Mouse (Mus musculus) heart, postnatal 4 days (tissue): ENCODE results near the gene Cmya5. TPM values are rescaled to one million over a fixed set of nuclear protein-coding genes. Genes with fewer than 3 reads are reported as not detected.
A peak's percentile ranks its signal among the peaks of the same experiment; 100 is the strongest.

Experiments
- DNase-seq: peaks from one replicate; pipeline ENCODE4 v3.0.0; 2021
- total RNA-seq, 2 experiments: library from RNA; stranded (reverse); gene quantifications; 2 replicates each; pipeline ENCODE4 v1.2.3; 2021

Gene Cmya5
- total RNA-seq, 2 experiments from 2014 or later, result 76.0 to 82.2 TPM

DNA sequence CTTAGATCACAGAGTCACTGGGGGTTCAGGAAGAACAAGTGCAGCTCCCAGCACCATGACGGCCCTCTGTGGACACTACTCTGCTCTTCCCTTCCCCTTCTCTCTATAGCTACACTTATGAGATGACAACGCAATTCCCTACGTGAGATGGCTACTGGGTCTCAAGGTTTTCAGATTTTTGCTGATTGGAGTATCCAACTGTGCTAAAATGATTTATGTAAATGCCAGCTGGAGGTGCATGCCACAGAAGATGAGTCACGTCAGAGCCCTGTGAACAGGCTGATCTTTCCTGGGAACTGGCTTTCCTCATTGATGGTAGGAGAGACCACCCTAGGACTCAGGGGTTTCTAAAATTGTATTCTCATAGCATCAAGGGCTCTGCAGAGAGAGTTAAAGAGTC lies 83.2 kb downstream of the Cmya5 start:
- no peak for DNase-seq

DNA sequence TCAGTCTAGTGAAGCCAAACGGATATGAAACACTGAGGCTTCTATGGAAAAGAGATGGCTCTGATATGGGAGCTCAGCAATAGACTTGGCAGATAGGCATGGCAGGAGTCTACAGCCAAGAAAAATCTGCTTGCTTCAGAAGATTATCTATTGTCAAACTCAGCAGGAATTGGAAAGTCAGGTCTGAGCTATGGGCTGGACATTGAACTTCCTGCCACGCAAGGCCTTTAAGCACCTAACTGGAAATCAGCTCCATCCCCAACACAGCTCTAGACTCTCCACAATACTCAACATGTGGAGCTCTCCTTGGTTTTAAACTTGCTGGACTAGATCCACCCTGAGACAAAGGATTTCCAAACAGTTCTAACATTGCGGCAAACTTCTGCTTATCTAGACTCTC lies 84.1 kb downstream of the Cmya5 start:
- DNase-seq, result no peak

DNA sequence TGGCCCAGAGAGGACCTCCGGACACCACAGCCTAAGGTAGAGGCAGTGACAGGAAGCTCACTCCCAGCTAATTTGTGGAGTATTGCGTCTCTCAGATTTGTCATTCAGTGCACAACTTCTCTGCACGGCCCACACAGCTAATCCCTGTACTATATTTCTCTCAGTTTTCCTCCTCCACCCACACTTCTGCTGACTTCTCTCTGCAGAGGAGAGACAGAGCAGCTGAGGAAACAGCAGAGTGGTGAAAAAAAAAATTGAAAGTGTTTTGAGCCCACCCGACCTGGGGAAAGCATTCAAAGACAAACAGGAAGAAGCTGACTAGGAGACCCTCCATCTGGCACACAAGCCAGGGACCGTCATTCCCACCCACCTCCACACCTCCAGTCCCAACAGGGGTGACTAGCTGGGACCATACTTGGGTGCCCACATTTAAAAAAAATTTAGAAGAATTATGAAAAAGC lies 85.9 kb downstream of the Cmya5 start:
- no peak for DNase-seq

DNA sequence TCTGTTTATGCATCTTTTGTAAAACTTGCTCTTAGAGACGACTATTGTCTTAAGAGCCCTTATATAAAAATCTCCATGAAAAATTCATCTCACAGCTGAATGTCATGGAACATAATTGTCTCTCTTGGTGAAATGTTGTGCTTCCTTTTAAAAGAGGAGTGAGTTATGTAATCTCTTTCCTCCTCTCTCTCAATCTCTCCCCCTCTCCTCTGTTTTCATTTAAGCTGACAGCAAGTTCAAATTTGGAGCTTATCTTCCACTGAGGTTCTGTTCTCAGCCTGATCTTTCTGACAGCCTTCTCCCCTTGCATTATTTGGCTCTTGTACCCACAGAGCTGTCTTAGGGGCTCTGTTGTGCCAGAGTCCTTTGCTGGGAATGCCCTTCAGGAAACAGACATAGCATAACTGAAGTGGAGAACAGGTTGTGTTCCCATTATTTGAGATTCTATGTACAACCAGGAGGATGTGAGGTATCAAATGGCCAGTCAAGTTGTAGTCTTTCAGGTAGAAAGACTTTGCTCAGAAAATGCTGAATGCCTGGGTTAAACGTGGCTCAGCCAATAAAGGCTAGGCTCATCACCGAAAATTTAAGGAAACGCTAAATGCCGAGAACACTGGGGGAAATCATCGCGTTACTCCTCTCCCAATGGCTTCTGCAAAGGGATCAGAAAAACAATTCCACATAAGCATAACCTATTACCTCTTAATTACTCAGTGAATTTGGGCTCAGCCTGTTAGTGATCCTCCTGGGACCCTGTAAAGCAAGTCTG lies 86.8 kb downstream of the Cmya5 start:
- DNase-seq, result no peak

DNA sequence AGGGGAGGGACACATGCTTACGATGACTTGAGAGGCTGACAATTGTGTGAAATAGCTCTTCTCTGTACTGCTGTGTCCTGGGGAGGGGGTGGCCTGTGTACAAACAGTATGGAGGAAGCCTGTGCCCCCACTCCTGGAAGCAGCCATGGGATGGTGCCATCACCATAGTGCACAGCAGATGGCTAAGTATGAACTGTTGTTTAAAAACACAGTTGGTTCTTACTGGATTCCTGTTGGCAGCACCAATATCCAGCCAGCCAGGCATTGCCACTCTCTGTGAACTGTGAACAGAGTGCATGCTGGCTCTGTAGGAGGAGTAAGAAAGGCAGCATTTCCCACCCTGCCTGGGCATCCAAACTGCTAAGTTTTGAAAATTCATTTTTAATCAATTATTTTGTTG lies 88.4 kb downstream of the Cmya5 start:
- no peak for DNase-seq

DNA sequence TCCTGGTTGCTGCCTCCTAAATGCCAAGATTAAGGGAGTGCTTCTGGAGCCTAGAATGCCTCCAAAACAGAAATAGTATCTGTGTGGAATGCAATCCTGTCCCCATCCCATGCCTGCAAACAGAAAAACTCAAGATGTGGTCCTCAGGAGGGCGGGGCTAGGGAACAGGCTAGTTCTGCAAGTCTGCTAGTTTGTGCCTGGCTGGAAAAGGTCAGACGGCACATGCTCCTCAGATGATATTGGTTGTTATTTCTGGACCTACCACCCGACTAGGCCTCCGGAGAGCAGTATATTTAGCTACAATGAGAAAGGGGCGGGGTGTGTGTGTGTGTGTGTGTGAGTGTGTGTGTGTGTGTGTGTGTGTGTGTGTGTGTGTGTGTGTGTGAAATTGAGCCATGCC lies 93.0 kb downstream of the Cmya5 start:
- DNase-seq, result peak; percentile 58

DNA sequence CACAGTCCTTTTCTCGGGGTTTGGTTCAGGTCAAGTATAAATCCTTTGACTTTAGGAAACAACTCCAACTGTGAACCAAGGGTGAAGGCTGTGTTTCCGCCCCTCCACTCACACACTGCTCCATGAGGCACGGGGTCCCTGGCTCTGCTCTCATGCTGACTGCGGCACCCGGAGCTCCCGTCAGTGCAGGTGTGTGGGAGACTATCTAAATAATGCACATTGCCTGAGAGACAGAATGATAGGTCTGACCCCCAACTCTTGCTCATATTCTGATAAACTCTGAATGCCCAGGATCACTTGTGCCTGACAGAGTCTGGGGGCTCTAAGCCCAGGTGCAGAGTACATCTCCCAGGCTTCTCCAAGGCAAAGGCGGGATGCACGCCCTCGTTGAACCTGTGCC lies 103.5 kb downstream of the Cmya5 start:
- no peak for DNase-seq

DNA sequence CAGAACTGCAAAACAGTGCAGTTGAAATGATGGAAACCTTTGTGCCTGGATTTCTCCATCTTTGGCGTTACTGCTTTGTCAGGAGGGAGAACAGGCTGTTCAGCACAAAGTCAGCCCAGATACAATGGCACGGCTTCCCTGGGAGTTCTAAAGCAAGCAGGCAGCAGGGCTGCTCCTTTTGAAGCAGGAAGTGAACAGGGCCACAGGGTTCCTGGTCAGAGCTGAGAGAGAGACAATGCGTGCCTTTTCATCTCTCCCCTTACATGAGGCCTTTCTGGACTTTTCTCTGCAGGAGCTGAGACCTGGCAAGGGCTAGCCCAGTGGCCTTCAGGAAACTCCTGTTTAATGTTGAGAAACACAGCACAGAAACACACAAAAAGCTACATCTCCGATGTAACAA lies 108.3 kb downstream of the Cmya5 start:
- no peak for DNase-seq

DNA sequence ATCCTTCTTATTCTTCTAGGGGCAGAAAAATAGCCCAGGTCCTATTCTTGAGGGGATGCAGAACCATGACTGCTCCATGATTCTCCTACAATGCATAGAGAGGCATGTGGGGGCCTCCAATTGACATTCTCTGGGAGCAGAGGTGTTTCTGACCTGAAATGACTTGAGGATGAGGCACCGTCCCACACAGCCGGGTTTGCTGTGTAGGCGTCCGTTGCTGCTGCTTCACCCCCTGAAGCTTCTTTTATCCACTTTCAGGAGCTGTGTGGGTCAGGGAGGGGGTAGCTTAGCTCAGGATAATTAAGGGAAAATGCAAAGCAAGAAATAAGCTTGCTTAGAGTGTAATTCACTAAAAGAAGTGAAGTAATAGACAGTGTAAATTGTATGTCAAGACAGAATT lies 115.2 kb downstream of the Cmya5 start:
- no peak for DNase-seq

DNA sequence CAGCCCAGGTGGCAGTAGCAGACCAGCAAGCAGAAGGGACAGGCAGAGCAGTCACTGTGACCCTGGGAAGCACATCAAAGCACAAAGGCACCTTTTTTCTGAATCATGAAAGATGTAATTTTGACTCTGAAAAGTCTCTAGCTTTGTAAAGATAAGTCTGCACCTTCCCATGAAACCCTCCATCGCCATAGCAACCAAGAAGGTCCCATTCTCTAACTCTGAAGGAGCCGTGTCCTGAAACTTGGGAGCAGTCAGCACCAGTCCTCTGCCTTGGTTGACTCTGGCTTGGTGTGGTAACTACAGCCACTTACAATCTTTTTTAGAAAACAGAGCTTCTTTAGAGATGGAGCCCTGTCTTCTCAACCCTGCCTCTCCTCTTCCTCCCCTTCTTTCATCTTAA lies 119.7 kb downstream of the Cmya5 start:
- no peak for DNase-seq

DNA sequence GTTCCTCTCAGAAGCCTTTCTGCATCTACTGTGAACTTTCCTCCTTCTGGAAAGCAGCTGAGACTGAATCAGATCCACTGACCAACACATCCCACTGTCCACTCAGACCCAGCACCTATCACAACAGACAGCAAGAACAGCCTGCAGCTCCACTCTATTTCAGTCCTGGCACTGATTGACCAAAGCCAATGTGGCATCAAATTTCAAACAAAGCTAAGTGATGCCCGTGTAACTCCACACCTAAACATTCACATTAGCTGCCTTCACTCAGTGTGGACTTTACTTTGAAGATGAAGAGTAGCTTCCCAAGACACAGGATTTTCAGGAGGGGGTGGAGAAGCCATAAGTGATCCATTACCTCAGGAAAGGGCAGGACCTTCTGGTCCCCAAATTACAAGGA lies 122.4 kb downstream of the Cmya5 start:
- DNase-seq, result no peak

DNA sequence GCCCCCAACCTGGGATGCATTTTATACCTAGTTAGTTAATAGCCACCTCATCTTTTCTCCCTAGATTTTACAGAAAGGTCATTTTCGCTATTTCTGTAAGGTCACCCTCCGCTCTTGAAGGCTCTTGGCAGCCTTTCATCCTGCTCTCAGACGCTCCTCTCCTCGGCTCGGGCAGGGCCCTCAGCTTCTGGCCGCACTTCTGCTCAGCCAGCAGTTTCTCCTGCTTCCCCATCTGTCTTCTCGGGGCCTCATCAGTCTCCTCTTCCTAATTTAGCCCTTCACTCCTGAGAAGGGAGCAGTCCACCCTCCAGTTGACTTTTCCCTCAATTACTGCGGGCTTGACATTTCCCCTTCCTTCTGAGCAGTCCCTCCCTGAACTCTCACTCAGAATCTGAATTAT lies 131.6 kb downstream of the Cmya5 start:
- no peak for DNase-seq

DNA sequence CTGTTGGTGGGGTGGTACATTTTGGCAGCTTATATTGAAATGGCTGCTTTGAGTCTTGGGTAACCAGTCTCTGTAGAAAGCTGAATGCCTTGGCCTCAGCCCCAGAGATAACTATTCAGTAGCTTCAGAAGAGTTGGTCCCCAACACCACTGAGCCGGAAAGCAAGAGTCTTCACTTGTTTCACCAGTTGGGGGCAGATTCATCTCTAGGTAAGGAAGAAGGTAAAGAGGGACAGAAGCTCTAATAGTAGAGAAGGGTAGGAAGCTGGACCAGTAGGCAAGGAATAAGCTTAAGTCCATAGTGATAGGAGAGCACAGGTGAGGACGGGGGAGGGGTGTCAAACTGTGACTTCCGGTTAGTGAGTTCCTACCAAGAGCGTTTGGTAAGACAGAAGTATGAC lies 133.2 kb downstream of the Cmya5 start:
- DNase-seq, result no peak

DNA sequence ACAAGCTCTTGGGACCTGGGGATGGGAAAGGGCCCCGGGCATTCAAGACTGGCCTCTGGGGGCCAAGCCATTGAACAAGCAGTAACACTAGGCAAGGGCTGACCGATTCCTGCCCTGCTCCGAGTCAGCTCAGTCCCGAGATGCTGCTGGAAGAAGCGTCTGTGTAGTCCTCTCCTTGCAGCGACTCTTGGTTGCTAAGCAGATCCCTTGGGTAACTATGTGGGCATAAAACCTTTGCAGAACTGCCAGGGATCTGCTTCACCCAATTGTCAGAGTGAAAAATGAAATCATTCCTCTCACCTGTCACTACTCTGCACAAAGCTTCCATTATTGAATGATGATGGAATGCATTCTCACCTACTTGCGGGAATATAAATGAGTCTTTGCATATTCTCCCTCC lies 134.0 kb downstream of the Cmya5 start:
- DNase-seq, result no peak

DNA sequence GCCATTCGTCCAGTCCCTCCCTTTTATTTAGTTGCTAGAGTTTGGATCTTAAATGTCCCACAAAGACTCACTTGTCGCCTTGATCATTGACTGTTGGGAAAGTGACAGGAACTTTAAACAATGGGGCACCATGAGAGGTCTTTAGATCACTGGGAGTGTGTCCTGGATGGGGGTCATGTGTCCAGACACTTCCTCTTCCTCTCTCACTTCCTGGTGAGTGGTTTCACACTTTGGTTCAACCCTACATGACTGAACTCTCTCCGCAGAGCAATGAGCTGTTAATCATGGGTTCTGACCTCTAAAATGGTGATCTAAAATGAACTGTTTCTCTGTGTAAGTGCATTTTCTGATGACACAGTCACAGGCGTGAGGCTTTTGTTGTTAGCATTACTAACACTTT lies 137.4 kb downstream of the Cmya5 start:
- no peak for DNase-seq

DNA sequence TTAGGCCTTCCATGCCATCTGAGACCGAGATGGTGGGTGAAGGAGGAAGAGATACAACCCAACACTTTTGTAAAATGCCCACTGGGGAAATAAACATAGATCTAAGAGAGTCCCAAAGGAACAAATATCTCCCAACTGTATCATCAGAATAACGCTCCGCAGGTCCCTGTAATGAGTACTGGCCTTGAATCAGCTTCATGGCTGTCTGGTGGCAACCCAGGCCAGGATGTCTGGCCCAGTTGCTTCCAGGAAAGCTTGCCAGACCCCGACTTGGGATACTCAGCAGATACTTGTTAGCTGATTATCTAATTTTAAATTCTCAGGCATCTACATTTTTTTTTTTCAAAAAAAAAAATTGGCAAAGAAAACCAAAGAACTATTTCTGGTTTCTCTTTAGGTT lies 138.2 kb downstream of the Cmya5 start:
- no peak for DNase-seq

DNA sequence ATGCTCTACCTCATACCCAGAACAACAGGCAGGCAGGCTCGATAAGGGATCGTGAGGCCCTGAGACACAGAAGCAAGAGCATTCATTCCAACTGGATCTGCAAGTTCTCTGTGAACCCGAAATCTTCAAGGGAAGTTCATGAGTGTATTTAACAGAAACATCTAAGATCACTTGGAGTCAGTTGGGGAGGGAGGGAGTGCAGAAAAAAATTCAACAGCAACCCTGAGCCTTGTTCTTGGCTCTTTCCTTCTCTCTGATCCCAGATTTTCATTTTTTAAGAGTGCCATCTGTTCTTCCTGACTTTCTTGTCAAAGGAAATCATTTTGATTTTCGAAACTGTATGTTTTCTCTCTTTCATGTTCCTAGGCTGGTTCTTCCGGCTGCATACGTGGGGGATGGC lies 140.5 kb downstream of the Cmya5 start:
- no peak for DNase-seq

DNA sequence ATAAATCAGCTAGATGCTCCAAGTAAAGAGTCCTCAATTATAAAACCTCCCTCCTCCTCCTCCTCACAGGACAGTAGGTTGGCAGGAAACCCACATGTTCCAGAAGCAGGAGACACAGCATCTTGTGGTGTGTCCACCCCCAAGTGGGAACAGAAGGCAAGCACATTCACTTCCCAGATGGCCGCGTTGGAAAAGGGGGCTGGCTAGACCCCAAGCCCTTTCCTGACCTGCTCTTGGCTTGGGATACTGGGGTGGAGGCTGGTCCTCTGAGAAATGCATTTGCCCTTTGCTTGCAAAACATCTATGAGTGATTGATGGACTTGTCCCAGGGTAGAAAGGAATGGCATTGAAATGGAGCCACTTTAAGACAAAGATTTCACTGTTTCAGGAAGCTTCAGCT lies 142.1 kb downstream of the Cmya5 start:
- no peak for DNase-seq

DNA sequence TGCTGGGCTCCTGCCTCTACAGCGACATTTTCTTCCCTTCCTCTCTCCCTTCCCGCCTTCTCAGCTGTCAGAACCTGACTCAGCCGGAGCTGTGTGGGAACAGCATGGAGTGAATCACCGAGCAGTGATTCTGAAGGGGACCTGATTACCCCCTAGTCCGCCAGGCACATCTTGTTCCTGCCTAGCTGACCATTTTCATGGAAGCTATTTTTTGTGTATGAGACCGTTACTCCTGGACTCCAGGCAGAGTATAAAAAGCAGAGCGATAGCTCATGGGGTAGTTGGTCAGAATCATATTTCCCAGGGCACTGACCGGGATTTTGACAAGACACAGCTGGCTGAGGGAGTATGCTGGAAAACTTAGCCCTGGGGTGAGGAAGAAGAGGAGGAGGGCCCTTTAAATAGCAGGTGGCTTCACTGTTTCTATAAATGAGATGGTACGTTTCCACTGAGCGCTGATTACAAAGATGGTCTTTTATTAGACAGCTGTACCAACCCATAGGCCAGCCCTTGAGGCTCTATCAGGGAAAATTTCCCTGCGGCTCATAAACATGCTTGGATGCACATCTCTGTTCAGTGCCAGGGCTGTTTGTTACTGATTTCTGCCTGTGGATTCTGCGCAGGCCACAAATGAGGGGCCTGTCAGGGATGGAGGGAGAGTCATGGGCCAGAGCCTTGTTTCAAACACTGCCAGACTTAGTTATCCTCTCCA lies 143.7 kb downstream of the Cmya5 start:
- no peak for DNase-seq

DNA sequence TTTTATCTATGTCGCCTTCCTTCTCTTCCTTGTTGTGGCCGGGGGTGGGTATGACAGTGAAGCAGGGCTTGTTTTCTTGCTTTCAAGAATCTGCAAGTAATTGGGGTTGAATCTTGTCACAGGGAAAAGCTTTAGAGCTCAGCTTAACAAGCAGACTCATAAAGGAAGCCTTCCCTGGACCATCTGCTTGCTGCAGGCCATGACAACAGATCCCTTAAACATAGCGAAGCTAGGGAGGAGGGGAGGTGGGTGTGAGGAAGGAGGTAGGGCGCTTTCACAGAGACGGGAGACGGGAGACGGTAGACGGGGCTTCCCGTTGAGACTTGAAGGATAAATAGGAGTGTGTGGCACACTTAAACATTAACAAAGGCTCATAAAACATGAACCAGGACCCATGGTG lies 144.7 kb downstream of the Cmya5 start:
- DNase-seq, result no peak

DNA sequence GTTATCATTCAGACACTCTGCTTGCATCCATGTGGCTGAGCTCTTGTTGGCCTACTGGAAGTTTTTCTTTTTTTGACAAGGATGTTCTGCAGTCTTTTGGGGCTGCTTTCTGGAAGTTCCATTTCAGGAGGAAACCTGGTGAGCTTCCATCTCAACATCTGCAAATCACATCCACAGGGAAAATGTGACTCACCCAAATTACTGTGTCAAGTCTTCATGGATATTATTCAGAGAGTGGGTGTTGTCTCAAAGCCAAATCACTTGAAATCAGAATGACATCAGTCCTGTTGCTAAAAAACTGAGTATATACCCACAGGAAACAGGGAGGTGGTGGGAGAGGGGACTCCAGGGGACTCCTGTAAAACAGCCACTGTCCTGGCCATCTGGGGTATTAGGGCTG lies 149.8 kb downstream of the Cmya5 start:
- no peak for DNase-seq

DNA sequence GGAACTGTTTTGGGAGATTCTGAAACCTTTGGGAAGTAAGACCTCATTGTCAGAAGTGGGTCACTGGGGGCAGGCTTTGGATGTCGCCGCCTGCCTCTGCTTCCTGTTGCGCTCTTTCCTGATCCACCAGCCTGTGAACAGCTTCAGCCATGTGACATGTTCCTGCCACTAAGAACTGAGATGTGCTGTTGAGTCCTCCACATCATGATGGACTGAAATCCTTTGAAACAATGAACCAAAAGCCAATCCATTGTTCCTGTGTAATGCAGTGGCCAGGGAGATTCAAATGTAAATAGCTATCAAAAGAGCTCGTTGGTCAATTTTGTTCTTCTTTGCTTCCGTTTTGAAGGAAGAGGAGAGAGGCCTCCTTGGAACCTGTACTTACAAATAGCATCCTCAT lies 151.7 kb downstream of the Cmya5 start:
- no peak for DNase-seq
